Mouse (Mus musculus): ENCODE measurements around the gene Psors1c2.
A peak's percentile ranks its signal among the peaks of the same experiment; 100 is the strongest.

Gene Psors1c2

DNA sequence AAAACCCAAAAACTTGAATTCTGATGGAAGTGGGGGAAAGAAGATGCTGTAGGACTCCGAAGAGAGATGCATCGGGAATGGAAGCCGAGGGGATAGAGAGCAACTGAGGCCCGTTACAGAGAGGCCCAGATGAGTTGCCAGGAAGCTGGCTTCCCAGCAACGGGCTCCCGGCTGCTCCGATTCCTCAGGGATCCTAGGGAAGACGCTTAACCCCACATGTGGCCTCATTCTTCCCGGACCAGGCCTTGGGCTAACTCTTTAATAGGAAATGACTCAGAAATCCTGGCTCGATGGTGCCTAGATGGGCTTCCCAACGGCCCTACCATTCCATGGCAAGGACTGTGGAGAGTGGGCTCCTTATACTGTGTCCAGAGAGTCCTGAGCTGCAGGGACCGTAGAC is 15.5 kb upstream of the Psors1c2 start:
- DNase-seq (ENCODE audit: low spot score) = peak; percentile 72

DNA sequence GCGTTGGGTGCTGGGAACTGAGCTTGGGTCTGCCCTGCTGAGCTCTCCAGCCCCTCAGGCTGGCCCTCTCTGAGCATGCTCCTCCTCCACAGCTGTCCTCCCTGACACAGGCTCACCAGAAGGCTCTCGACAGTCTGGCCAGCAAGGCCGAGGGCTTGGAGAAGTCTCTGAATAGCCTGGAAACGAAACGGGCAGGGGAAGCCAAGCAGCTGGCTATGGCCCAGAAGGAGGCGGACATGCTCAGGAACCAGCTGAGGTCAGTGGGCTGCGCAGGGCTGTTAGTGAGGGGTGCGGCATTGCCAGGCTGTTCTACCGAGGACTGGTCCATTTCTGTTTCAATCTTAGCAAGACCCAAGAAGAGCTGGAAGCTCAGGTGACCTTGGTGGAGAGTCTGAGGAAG is 8.6 kb upstream of the Psors1c2 start:
- DNase-seq (ENCODE audit: low spot score) = no peak

DNA sequence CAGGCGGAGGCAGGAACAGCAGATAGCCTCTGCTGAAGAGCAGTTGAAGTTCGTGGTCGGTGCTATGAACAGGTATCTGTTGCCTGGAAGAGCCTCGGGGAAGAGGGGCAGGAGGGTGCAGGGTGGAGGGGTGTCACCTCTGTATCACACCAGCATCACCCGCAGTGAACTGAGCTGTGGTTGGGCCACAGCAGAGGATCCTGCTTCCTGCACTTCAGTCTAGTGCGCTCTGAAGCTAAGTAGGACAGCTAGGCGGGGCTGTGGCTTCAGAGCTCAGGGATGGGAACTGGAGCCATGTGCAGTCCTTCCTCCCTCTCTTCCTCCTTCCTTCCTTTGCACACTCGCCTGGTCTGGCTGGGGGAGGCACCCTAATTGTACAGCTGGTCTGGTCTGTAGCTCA is 6.4 kb upstream of the Psors1c2 start:
- no peak for DNase-seq (ENCODE audit: low spot score)

DNA sequence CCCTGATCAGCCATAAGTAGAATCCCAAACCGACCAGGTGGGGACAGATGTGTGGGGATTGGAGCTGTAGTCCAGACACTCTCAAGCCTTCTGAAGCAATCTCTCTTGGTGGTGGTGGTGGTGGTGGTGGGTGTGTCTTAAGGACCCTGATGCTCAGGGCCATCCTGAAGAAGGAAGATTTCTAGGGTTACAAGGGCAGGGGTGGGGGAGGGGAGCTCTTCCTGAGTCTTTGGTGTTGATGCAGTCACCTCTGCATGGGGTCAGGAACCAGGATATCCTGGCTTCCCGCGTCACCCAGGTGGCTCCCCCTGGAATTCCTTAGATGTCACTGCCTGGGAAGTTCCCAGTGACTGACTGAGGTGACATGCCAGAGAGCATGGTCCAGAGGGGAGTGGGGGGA is 641 bp upstream of the Psors1c2 start:
- no peak for DNase-seq (ENCODE audit: low spot score)

DNA sequence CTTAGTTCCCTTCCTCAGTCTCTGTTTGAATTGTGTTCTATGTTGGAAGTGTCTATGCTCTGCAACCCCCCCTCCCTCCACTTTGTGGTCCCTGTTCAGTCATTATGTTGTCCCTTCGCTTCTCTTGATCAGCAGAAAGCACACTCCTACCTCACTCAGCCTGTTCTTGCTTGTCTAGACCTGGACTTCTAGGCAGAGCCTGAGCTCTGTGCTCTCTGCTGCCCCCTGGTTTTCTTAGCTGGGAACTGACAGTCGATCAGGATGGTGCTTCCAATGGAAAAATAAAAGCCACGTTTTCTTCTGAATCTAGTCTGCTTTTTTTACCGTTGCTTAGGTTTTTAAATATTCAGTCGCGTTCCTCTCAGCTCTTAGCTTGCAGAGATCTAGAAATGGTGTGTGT is 1.3 kb downstream of the Psors1c2 start:
- peak; percentile 87 for DNase-seq (ENCODE audit: low spot score)

DNA sequence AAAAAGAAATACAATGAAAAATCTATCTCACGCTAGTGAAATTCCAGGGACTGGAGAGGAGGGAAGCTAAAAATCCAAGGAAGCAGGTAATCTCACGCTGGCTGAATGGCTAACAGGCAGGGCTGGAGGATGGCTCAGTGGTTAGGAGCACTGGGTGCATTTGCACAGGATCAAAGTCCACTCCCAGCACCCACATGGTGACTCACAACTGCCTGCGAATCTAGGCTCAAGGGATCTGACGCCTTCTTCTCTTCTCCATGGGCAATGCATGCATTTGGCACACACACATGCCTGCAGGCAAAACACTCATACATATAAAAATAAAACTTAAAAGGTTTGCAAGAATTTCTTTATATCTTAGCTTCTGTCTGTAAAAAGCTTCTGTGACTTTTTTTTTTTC is 4.4 kb downstream of the Psors1c2 start:
- no peak for DNase-seq (ENCODE audit: low spot score)

DNA sequence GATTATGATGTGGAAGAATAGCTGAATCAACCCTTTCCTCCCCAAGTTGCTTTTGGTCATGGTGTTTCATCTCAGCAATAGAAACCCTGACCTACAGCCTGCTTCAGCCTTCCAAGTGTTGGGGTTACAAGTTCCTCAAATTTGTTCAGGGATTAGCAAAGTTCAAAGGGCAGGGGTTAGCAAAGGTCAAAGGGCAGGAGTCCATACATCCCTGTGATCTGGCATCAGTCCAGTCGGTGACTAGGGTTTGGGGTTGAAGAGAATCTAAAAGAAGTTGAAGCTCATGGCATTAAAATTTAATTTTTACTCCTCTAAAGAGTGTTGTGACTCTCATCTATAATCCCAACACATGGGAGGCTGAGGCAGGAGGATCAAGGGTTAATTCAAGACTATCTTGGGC is 5.5 kb downstream of the Psors1c2 start:
- no peak for DNase-seq (ENCODE audit: low spot score)

DNA sequence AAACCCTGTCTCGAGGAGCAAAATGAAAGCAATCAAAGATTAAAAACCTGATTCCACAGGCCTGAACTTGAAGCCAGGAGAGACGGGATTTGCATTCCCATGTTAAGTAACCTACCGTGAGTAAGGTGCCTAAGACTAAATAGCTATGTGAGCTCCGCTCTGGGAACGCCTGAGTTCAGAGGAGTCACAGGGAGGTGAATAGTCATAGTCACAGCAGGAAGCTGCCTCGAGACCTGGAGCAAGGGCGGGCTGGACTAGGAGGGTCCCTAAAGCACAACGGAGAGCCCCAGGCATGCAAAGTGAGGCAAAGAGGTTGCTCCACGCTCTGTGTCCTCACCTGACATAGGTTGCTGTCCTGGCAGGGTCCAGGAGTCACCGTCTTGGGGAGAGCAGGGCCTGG is 6.5 kb downstream of the Psors1c2 start:
- DNase-seq (ENCODE audit: low spot score) = no peak

DNA sequence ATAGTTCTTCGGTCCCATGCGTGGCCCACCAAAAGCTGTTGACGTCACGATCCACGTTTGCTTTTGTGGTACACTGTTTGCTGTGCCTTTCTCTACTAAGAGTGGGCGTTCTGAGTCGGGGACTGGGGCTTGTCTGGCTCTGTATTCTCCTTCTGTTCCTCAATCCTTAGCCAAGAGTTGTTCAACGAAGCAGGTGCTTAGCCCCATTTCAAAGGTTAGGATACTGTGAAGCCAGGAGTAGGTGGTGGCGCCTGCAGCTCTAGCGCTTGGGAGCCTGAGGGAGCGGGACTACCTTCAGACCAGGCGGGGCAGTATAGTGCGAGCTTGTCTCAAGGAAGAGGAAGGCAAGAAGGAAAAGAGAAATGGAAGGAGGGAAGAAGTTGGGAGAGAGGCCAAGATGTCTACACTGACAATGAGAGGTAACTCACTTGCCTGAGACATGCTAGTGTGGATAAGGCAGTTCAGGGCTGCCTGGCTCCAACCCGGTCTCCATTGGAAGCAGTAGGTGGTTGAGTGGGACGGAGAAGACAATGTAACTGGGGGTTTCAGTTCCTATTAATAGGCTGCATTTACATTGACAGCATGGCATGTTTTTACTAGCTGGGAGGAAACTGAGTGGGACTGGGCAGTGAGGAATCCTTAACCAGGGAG is 9.9 kb downstream of the Psors1c2 start:
- peak; percentile 65 for DNase-seq (ENCODE audit: low spot score)

DNA sequence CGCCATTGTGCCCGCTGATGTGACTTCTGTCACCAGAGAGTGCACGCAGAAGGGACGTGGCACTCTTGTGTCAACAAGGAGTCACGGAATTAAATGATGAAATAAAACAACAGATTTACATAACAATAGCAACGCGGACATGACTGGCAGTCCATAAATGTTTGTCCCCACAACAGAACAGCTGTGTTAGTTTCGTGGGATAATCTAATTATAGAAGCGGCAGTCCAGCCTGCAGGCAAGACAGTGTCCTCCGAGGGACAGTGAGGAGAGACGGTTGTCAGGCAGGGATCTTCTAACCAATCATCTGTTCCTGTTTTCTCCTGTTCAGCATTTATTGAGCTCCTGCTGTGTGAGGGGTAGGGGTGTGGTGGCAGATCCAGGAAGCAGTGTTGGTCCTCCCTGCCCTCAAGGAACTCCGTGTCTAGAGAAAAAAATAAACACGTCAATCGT is 10.4 kb downstream of the Psors1c2 start:
- DNase-seq (ENCODE audit: low spot score) = peak; percentile 57

DNA sequence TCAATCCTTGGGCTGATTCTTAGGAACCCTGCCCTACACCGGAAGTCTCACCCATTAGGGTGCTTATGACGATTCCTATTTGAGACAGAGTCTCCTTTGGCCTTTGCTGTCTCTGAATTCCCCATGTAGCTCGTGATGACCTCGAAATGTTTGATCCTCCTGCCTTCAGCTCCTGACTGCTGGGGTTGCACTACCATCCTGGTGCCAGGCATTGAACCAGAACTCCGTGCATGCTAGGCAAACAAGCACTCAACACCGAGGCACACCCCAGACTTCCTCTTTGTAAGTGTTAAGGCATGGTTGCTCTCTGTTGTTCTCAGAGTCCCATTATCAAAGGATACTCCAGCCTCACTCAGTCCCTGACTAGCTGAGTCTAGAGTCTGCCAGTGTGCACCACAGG is 11.0 kb downstream of the Psors1c2 start:
- no peak for DNase-seq (ENCODE audit: low spot score)

DNA sequence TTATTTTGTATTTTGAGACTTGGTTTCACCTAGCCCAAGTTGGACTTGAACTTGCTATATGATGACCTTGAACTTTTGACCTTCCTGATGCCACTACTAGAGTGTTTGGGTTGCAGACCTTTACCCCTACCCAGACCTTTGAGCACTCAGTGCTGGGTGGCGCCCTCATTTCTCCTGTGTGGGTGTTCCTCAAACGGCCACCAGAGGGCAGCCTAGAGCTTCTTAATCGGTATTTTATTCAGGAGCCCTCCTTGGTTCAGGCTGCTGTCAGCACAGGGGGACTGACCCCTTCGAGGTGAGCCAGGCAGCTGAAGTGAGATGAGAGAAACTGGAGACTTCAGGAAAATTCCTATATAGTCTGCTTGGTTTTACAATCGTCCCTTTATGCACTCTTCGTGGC is 11.7 kb downstream of the Psors1c2 start:
- peak; percentile 66 for DNase-seq (ENCODE audit: low spot score)

DNA sequence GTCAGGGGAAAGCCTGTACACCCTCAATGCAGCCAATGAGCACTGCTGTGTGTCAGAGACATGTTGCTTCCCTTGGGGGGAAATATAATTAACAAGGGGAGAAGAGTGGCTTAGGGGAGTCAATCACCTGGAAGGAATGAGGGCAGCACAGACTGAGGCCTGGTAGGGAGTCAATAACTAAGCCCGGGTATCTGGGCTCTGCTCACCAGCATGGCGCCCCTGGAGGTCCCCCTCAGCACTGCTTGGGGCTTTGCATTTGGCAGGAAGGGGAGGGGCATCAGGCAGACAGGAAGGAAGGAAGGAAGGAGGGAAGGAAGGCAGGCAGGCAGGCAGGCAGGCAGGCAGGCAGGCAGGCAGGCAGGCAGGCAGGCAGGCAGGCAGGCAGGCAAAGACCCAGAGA is 14.5 kb downstream of the Psors1c2 start:
- DNase-seq (ENCODE audit: low spot score) = no peak

DNA sequence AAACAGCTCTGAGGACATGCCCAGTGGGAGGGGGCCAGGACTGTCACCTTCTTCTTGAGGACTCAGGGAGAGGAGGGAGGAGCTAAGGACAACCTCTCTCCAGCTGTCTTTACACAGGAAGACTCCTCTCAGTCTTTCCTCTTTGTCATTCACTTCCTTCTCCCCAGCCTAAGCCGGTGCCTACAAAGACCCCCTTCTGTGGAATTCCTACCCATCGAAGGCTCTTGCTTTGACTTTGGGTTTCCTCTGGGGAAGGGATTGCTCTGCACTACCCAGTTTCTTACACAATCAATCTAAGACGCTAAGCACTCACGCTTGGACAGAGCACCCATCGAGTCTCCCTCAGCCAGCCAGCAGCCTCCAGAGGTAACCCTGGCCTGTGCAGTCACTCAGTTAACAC is 15.6 kb downstream of the Psors1c2 start:
- no peak for DNase-seq (ENCODE audit: low spot score)

DNA sequence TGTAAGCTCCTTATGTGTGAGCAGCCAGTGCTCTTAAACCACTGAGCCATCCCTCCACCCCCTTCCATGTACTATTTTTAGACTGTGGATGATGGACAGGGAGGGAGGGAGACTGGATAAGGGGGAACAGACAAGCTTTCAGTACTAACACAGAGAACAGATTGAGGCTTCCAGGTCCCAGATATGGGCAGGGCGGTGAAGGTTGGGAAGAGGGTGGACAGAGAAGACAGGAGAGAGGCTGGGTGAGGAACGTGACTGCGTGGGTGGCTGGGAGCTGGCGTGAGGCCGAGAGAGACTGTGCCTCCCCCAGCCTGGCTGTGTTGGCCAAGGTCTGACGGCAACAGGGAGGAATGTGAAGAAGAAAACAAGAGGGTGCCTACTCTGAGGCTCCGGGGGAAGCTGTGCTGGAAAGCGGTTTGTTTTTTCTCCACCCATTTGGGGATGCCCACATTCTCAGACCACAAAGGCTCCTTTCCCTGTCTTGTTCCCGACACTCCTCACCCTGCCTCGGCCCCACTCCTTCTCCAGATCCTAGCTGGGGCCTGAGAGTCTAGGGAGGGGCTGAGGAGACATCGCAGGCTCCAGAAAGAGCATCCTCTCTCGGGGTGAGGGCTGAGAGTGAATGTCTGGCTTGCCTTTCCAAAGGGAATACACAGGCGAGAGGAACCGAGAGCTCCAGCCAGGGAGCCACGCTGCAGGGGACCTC is 16.6 kb downstream of the Psors1c2 start:
- DNase-seq (ENCODE audit: low spot score) = peak; percentile 76

DNA sequence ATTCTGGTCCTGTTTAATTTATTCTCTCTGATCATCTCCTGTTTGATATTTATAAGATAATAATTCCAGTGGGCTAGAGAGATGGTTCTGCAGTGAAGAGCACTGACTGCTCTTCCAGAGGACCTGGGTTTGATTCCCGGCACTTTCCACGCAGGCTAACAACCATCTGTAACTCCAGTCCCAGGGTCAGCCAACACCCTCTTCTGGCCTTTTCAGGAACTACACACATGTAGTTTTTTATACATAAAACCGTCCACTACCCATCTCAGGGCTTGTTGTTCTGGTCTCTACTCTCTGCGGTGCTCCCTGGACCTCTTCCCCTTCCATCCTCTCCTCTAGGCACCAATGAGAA is 17.1 kb downstream of the Psors1c2 start:
- DNase-seq (ENCODE audit: low spot score) = no peak

DNA sequence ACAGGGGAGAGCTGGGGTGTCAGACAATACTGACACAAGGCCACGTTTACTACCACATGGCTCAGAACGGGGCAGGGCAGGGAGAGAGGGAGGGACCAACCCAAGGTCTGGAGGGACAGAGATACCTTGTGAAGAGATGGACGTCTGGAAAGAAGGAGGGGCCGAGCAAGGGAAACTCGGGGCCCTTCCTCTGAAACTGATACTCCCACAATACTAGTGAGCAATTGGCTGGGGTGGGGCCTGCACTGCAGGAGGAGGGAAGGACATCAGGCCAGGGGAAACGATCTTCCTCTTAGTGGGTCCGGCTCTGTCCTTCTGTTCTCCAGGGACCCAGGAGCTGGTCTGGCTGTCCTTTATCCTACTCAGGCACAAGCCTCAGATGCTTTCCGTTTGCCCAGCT is 17.9 kb downstream of the Psors1c2 start:
- DNase-seq (ENCODE audit: low spot score) = no peak

DNA sequence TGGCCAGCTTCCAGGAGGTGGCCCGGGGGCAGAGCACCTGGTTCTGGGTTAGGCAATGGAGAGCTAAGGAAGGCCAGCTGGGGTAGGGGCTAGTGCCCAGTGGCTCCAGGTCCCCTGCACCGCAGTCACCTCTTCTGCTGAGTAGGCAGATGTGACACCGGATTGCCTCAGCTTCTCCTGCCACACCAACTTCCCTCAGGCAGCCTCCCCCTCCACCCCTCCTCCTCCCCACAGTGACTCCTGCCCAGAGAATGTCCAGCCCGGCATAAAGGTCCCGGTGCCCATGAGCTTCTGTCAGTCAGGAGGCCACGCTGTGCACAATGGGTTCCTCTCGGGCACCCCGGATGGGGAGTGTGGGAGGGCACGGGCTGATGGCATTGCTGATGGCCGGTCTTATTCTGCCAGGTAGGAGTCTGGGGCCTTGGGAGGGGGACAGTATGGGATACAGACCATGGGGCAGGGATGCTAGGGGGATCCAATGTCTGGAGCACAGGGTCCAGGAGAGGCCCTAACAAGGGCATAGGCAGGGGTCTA is 18.9 kb downstream of the Psors1c2 start, which contains the start of gene Cdsn:
TSS of gene Cdsn (plus strand) at position 248 of the 534 bp plus-strand sequence.
- peak; percentile 73 for DNase-seq (ENCODE audit: low spot score)

DNA sequence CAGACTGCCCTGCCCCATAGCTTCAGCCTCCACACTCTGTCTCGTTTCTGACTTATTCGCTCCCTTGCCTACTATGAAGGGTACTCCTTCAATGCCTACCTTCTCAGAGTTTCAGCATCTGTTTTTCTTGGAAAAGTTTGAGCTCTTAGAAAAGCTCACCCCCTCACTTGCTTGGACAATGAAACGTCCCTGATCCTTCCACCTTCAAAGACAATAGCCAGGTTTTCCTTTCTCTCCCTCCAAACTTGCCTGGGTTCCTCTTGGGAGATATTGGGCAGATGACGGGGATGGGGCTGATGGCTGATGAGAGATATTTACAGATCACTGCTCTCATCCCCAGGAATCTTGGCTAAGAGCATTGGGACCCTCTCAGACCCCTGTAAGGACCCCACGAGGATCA is 21.3 kb downstream of the Psors1c2 start:
- DNase-seq (ENCODE audit: low spot score) = no peak

DNA sequence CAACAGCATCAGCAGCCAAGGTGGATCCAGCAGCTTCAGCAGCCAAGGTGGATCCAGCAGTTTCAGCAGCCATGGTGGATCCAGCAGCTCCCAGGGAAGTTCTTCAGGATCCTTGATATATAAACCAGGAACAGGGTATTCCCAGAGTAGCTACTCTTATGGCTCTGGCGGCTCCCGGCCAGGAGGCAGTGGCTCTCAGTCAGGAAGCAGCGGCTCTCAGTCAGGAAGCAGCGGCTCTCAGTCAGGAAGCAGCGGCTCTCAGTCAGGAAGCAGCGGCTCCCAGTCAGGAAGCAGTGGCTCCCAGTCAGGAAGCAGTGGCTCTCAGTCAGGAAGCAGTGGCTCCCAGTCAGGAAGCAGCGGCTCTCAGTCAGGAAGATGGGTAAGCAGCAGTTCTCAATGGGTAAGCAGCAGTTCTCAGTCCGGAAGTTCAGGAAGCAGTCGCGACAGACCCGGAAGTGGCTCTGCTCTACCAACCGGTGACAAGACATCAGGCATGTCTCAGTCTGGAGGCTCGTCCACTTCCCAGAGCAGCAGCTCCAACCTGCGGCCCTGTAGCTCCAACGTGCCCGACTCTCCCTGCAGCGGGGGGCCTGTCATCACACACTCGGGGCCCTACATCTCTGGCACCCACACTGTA is 21.9 kb downstream of the Psors1c2 start:
- DNase-seq (ENCODE audit: low spot score) = no peak

DNA sequence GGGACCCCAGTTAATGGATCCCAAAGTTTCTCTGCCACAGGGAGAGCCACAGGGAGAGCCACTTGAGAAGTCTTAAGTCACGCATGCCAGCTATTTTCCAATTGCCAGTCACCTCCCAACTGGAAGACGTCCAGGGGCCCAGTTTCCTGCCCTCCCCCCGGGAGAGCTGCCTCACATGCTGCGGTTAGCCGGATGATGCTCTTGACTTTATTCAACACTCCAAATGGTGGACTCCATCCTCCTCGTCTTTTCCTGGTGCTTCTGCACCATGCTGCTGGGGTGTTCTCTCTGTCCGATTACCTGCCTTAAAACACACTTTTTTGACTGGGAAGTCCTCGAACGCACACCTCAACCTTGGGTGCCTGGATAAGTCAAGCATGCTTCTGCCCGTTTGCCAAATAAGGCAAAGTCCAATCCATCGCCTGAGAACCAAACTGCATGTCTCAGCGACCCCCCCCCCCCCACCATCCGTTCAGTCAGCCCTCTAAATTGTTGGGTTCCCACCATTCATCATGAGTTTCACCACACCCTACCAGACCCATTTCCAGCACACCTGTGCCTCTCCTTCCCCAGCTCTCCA is 23.3 kb downstream of the Psors1c2 start:
- DNase-seq (ENCODE audit: low spot score) = no peak

DNA sequence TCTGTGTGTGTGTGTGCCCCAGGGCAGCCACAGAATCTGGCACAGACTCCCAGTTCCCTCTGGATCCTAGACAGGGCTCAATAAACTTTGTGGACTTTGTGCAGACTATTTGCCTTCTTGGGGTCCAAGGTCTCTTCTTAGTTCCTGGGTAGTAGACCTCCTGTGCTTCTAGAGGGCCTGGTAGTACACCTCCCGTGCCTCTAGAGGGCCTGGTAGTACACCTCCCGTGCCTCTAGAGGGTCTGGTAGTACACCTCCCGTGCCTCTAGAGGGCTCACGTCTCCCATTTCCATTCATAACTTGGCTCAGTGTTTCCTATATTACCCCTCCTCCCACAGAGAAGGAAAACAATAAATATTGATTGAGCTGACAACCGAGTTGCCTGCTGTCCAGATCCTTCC is 23.8 kb downstream of the Psors1c2 start:
- DNase-seq (ENCODE audit: low spot score) = peak; percentile 85

DNA sequence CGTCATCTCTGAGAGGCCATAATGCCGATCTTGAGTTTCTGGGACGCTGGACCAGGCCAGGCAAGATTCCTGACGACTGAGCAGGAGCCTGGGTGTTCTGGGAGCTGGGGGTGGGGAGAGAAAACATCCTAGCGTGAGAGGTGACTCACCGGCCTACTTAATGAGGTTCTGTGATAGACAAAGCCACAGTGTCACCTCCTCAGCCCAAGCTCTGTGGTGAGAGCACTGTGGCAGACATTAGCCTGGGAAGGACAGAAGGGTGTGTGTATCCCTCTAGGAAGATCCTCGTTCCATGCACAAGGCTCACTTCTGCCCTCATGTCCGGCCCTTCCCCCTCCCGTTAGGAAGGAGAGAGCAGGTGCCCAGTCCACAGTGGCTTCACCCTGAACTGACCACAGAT is 24.4 kb downstream of the Psors1c2 start:
- peak; percentile 83 for DNase-seq (ENCODE audit: low spot score)

All from MN1 (cell line).